Mouse (Mus musculus) midbrain, embryonic 16.5 days (tissue): Measurements from ENCODE around the gene Metrn. TPM values are rescaled to one million over a fixed set of nuclear protein-coding genes. Genes with fewer than 3 reads are reported as not detected.

ENCODE experiments used
- microRNA-seq: library from miRNA; unstranded; fragments of <30 nt; microRNA quantifications from one replicate; pipeline ENCODE4, GENCODE M21; 2017
- polyA plus RNA-seq: library from polyadenylated mRNA; unstranded; fragments of >200 nt; fragmentation: Nextera tagmentation; extraction: Ambion mirVana; gene quantifications from 2 replicates; pipeline ENCODE4 v1.2.1, GENCODE M21; 2015

Gene Metrn
- polyA plus RNA-seq, 1 experiment from 2014 or later = 37.1 TPM

Small RNA genes lying within 50 kb of the gene (microRNA-seq; reads per million reads assigned to microRNA genes)
- not detected for gene Gm25083
- not detected for gene Mir3082
- not detected for gene Mir6966

Other genes starting within 250 kb of the Metrn start
- gene Sox8, start 226.4 kb downstream of the Metrn start, polyA plus RNA-seq = 10.1 and 16.2 TPM in 2 replicates
- gene Lmf1, start 218.1 kb downstream of the Metrn start, polyA plus RNA-seq = 20.4 and 20.6 TPM in 2 replicates
- gene Gng13, start 80.0 kb downstream of the Metrn start, polyA plus RNA-seq = 3.2 and 7.3 TPM in 2 replicates
- gene Chtf18, start 69.7 kb downstream of the Metrn start, polyA plus RNA-seq = 4.7 and 5.4 TPM in 2 replicates
- gene Rpusd1, start 69.5 kb downstream of the Metrn start, polyA plus RNA-seq = 26.6 and 26.8 TPM in 2 replicates
- gene Mslnl, start 61.1 kb downstream of the Metrn start, polyA plus RNA-seq = not detected in 2 replicates
- gene Msln, start 42.8 kb downstream of the Metrn start, polyA plus RNA-seq = 0.15 and 0.85 TPM in 2 replicates
- 29.0 and 30.2 TPM in 2 replicates for gene Narfl, start 23.4 kb downstream of the Metrn start, polyA plus RNA-seq
- gene Haghl, start 11.5 kb downstream of the Metrn start, polyA plus RNA-seq = 147 and 165 TPM in 2 replicates
- 0.34 and 0.39 TPM in 2 replicates for gene Ccdc78, start 10.6 kb downstream of the Metrn start, polyA plus RNA-seq
- gene Fam173a, start 4.2 kb downstream of the Metrn start, polyA plus RNA-seq = 91.8 and 96.9 TPM in 2 replicates
- 1.3 TPM in 1 of 2 replicates, not detected in the other for gene AC134908.4, start 1.5 kb downstream of the Metrn start, polyA plus RNA-seq
- gene Fbxl16, start 11.9 kb upstream of the Metrn start, polyA plus RNA-seq = 45.6 and 52.4 TPM in 2 replicates
- 32.7 and 33.5 TPM in 2 replicates for gene Wdr24, start 26.5 kb upstream of the Metrn start, polyA plus RNA-seq
- 52.0 and 60.4 TPM in 2 replicates for gene Jmjd8, start 31.7 kb upstream of the Metrn start, polyA plus RNA-seq
- gene Stub1, start 36.3 kb upstream of the Metrn start, polyA plus RNA-seq = 358 and 382 TPM in 2 replicates
- gene Rhbdl1, start 40.2 kb upstream of the Metrn start, polyA plus RNA-seq = 59.3 and 66.1 TPM in 2 replicates
- 11.8 and 14.5 TPM in 2 replicates for gene Gm20683, start 44.6 kb upstream of the Metrn start, polyA plus RNA-seq
- gene Rhot2, start 47.7 kb upstream of the Metrn start, polyA plus RNA-seq = 15.2 and 16.7 TPM in 2 replicates
- 18.5 and 21.6 TPM in 2 replicates for gene Wdr90, start 64.4 kb upstream of the Metrn start, polyA plus RNA-seq
- 18.0 and 25.3 TPM in 2 replicates for gene Mcrip2, start 71.6 kb upstream of the Metrn start, polyA plus RNA-seq
- gene Mettl26, start 77.9 kb upstream of the Metrn start, polyA plus RNA-seq = 62.2 and 63.5 TPM in 2 replicates
- gene Wfikkn1, start 83.7 kb upstream of the Metrn start, polyA plus RNA-seq = 0.45 and 0.52 TPM in 2 replicates
- 50.9 and 52.2 TPM in 2 replicates for gene Rab40c, start 122.6 kb upstream of the Metrn start, polyA plus RNA-seq
- 71.3 and 85.3 TPM in 2 replicates for gene Pigq, start 147.8 kb upstream of the Metrn start, polyA plus RNA-seq
- gene Nhlrc4, start 147.8 kb upstream of the Metrn start, polyA plus RNA-seq = 0.16 and 0.78 TPM in 2 replicates
- gene A930017K11Rik, start 155.4 kb upstream of the Metrn start, polyA plus RNA-seq = 2.8 and 3.1 TPM in 2 replicates
- gene Capn15, start 188.7 kb upstream of the Metrn start, polyA plus RNA-seq = 20.6 and 20.8 TPM in 2 replicates